Mouse (Mus musculus) midbrain, embryonic 11.5 days (tissue): ENCODE measurements around the gene Cotl1. TPM values are rescaled to one million over a fixed set of nuclear protein-coding genes. Genes with fewer than 3 reads are reported as not detected.
A peak's percentile ranks its signal among the peaks of the same experiment; 100 is the strongest.

Experiments used
- ATAC-seq: fragments of 200-750 bp; cut with Nextera tagmentation; 2 replicates; pipeline ENCODE4 v1.8.0; 2017; ENCODE audit warnings: moderate TSS enrichment, moderate library complexity; ENCODE audit not compliant: low FRiP score
- DNase-seq: peaks from one replicate; pipeline ENCODE4 v3.0.0; 2015; ENCODE audit warnings: low spot score; ENCODE audit errors: missing footprints
- H3K27ac ChIP-seq: fragments of 300-500 bp; sonication (generic); 2 replicates; pipeline ENCODE4 v1.5.1; 2014; ENCODE audit warnings: low read depth, low read length
- H3K27me3 ChIP-seq: fragments of 300-500 bp; sonication (generic); 2 replicates; pipeline ENCODE4 v1.6.1; 2014; ENCODE audit warnings: mild to moderate bottlenecking, low read length, moderate library complexity, mixed read lengths; ENCODE audit not compliant: control insufficient read depth, insufficient read depth
- H3K36me3 ChIP-seq: fragments of 300-500 bp; sonication (generic); 2 replicates; pipeline ENCODE4 v1.6.1; 2014; ENCODE audit warnings: mild to moderate bottlenecking, low read length, moderate library complexity, mixed read lengths; ENCODE audit not compliant: control insufficient read depth, insufficient read depth
- H3K4me1 ChIP-seq: fragments of 300-500 bp; sonication (generic); 2 replicates; pipeline ENCODE4 v1.6.1; 2014; ENCODE audit warnings: low read length; ENCODE audit not compliant: control insufficient read depth, insufficient read depth
- H3K4me2 ChIP-seq: fragments of 300-500 bp; sonication (generic); 2 replicates; pipeline ENCODE4 v1.6.1; 2014; ENCODE audit warnings: mild to moderate bottlenecking, moderate library complexity
- H3K4me3 ChIP-seq: fragments of 300-500 bp; sonication (generic); 2 replicates; pipeline ENCODE4 v1.5.1; 2014; ENCODE audit warnings: low read depth, low read length
- H3K9ac ChIP-seq: fragments of 300-500 bp; sonication (generic); 2 replicates; pipeline ENCODE4 v1.6.1; 2014; ENCODE audit warnings: low read length
- H3K9me3 ChIP-seq: fragments of 300-500 bp; sonication (generic); 2 replicates; pipeline ENCODE4 v1.6.1; 2016; ENCODE audit warnings: low read length; ENCODE audit not compliant: control insufficient read depth
- whole genome bisulfite sequencing: fragments of 180-500 bp; shearing (Covaris S2); extraction: QIAGEN DNeasy Blood & Tissue Kit; methylation state at CpG from one replicate; pipeline ENCODE4 v1.1.7; 2014; 5-methylcytosine and 5-hydroxymethylcytosine counted together
- polyA plus RNA-seq: library from polyadenylated mRNA; unstranded; fragments of >200 nt; fragmentation: Nextera tagmentation; extraction: Ambion mirVana; gene quantifications from 2 replicates; pipeline ENCODE4 v1.2.1, GENCODE M21; 2014

Cotl1 gene
- polyA plus RNA-seq, 1 experiment from 2014 or later, result 445 TPM

GRCm38 (mm10) chr8:119834676-119835075 lies 5.7 kb downstream of the Cotl1 start:
- WGBS, result 78% methylated on average over 6 of the region's 6 CpGs

GRCm38 (mm10) chr8:119832931-119833330 lies 7.4 kb downstream of the Cotl1 start:
- Histone ChIP-seq H3K36me3 (no peaks in the 10 kb centered on the region), H3K4me3 (no peak overlapping the region), H3K4me1 (peaks cover 67% of the 10 kb centered on the region), H3K27ac (peak overlapping the region; percentile 47), H3K9ac (peak overlapping the region; percentile 35; the same call in 1 of the 2 replicates), H3K9me3 (no peaks in the 10 kb centered on the region), H3K4me2 (no peak overlapping the region; the same call in 1 of the 2 replicates), H3K27me3 (no peaks in the 10 kb centered on the region)
- 3% methylated on average over 5 of the region's 5 CpGs for WGBS
- no peak for DNase-seq
- ATAC-seq, result peak; percentile 8; the same call in 1 of the 2 replicates

More at GRCm38 (mm10) chr8:119834676-119835075, 5.7 kb downstream of the Cotl1 start:
- no peak overlapping the region for H3K9ac ChIP-seq
- H3K4me1 ChIP-seq, result peaks cover 65% of the 10 kb centered on the region
- no peak for DNase-seq
- no peak for ATAC-seq
- no peak overlapping the region for H3K4me2 ChIP-seq
- H3K4me3 ChIP-seq, result no peak overlapping the region
- no peaks in the 10 kb centered on the region for H3K27me3 ChIP-seq
- no peaks in the 10 kb centered on the region for H3K36me3 ChIP-seq
- H3K27ac ChIP-seq, result no peak overlapping the region
- H3K9me3 ChIP-seq, result no peaks in the 10 kb centered on the region

GRCm38 (mm10) chr8:119832101-119832617 lies 8.2 kb downstream of the Cotl1 start:
- peak overlapping the region; percentile 47; the same call in 1 of the 2 replicates for H3K27ac ChIP-seq
- ATAC-seq (no peak), DNase-seq (peak; percentile 85)
- no peaks in the 10 kb centered on the region for H3K27me3 ChIP-seq
- H3K4me2 ChIP-seq, result no peak overlapping the region
- 71% methylated on average over 7 of the region's 7 CpGs for WGBS
- H3K4me1 ChIP-seq, result peaks cover 68% of the 10 kb centered on the region
- no peaks in the 10 kb centered on the region for H3K9me3 ChIP-seq
- H3K36me3 ChIP-seq, result no peaks in the 10 kb centered on the region
- H3K9ac ChIP-seq, result 0 out of 2 replicates have a peak overlapping the region, but pooled peaks have one; percentile 3
- no peak overlapping the region for H3K4me3 ChIP-seq

- Histone ChIP-seq H3K27me3 (no peaks in the 10 kb centered on the region), H3K4me1 (peaks cover 74% of the 10 kb centered on the region), H3K9me3 (no peaks in the 10 kb centered on the region), H3K4me2 (no peak overlapping the region; the same call in 1 of the 2 replicates), H3K36me3 (no peaks in the 10 kb centered on the region), H3K4me3 (no peak overlapping the region), H3K9ac (no peak overlapping the region), H3K27ac (peak overlapping the region; percentile 20; the same call in 1 of the 2 replicates)
- 51% methylated on average over 20 of the region's 20 CpGs for whole genome bisulfite sequencing
- DNase-seq (peak; percentile 90), ATAC-seq (peak; percentile 57; the same call in 1 of the 2 replicates)
These were observed 8.9 kb downstream of the Cotl1 start for GRCm38 (mm10) chr8:119831336-119831995.

GRCm38 (mm10) chr8:119830589-119830988 lies 9.8 kb downstream of the Cotl1 start:
- H3K27me3 ChIP-seq, result no peaks in the 10 kb centered on the region
- no peak overlapping the region for H3K4me2 ChIP-seq
- ATAC-seq, result no peak
- H3K36me3 ChIP-seq, result no peaks in the 10 kb centered on the region
- H3K4me3 ChIP-seq, result no peak overlapping the region
- 55% methylated on average over 7 of the region's 7 CpGs for WGBS
- H3K27ac ChIP-seq, result no peak overlapping the region
- H3K9me3 ChIP-seq, result no peaks in the 10 kb centered on the region
- no peak overlapping the region for H3K9ac ChIP-seq
- peaks cover 75% of the 10 kb centered on the region for H3K4me1 ChIP-seq
- DNase-seq, result no peak

GRCm38 (mm10) chr8:119829870-119830580 lies 10.3 kb downstream of the Cotl1 start:
- DNase-seq (no peak), ATAC-seq (peak; percentile 13; the same call in 1 of the 2 replicates)
- Histone ChIP-seq H3K4me1 (peaks cover 75% of the 10 kb centered on the region), H3K36me3 (no peaks in the 10 kb centered on the region), H3K4me2 (no peak overlapping the region), H3K9me3 (no peaks in the 10 kb centered on the region), H3K27me3 (no peaks in the 10 kb centered on the region), H3K9ac (0 out of 2 replicates have a peak overlapping the region, but pooled peaks have one; percentile 10), H3K4me3 (no peak overlapping the region), H3K27ac (no peak overlapping the region)
- 57% methylated on average over 16 of the region's 16 CpGs for WGBS

- no peak overlapping the region for H3K27ac ChIP-seq
- no peak for ATAC-seq
These were observed 10.9 kb downstream of the Cotl1 start for GRCm38 (mm10) chr8:119829420-119829819.

GRCm38 (mm10) chr8:119829015-119829414 lies 11.3 kb downstream of the Cotl1 start:
- H3K4me3 ChIP-seq, result no peak overlapping the region
- H3K36me3 ChIP-seq, result no peaks in the 10 kb centered on the region
- WGBS, result 75% methylated on average over 10 of the region's 10 CpGs
- H3K9ac ChIP-seq, result no peak overlapping the region
- H3K4me2 ChIP-seq, result no peak overlapping the region
- peaks cover 76% of the 10 kb centered on the region for H3K4me1 ChIP-seq
- DNase-seq (no peak), ATAC-seq (no peak)
- H3K27ac ChIP-seq, result no peak overlapping the region
- H3K9me3 ChIP-seq, result no peaks in the 10 kb centered on the region
- H3K27me3 ChIP-seq, result no peaks in the 10 kb centered on the region

More at GRCm38 (mm10) chr8:119829420-119829819, 10.9 kb downstream of the Cotl1 start:
- DNase-seq, result no peak
- Histone ChIP-seq H3K9me3 (no peaks in the 10 kb centered on the region), H3K4me2 (no peak overlapping the region), H3K4me3 (no peak overlapping the region), H3K4me1 (peaks cover 74% of the 10 kb centered on the region), H3K9ac (no peak overlapping the region), H3K36me3 (no peaks in the 10 kb centered on the region), H3K27me3 (no peaks in the 10 kb centered on the region)
- 93% methylated on average over 13 of the region's 13 CpGs for WGBS

GRCm38 (mm10) chr8:119827721-119828153 lies 12.6 kb downstream of the Cotl1 start:
- Histone ChIP-seq H3K27ac (peak overlapping the region; percentile 1; the same call in 1 of the 2 replicates), H3K4me3 (no peak overlapping the region), H3K9ac (no peak overlapping the region), H3K9me3 (no peaks in the 10 kb centered on the region), H3K27me3 (no peaks in the 10 kb centered on the region), H3K4me1 (peaks cover 69% of the 10 kb centered on the region), H3K36me3 (no peaks in the 10 kb centered on the region), H3K4me2 (no peak overlapping the region)
- WGBS, result 32% methylated on average over 4 of the region's 4 CpGs
- DNase-seq, result no peak
- peak; percentile 56 for ATAC-seq
